Mouse (Mus musculus): ENCODE measurements at regions not wholly inside any gene's neighbourhood (a gene's known extent, or its start where the extent isn't known, plus 50 kb on each side); places are given as distances from the start of the nearest gene placed in this dataset.

DNA sequence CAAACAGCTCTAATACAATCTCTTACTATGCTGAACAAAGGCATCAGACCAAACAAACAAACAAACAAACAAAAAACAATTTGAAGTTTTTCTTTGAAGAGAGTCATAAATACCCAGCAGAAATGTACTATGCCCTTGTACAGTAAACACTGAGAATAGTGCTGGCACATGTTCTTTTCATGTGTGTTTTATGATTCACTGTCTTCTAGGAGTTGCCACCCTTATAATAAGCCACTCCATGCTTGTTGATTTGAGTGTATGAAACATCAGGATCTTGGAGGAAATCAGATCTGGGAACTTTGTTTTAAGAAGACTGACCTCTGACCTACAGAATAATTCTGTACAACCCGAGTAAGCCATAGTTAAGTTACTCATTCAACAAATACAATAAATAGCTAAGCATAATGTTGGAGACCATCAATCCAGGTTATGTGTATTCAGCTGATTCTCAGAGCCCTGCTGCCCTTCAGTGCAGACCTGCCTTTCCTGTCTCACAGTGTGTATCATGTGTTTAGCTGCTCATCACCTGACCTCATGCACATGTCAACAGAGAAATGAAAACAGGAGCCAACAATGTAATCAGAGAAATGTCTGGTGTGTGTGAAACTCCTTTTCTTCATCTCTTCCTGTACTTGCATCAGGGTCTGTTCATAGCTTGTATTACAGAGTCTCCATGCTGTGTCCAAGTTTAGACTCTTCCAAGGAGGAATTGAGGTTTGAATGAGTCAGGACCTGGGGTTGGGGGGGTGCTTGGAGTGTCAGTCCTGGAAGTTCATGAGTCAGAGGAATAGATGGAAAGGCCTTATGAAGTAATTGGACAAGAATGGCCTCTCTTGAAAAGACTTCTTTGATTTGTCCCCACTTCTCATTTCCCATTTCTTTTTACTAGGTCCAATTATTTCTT, 596.8 kb upstream of the Camk1g start:
- Histone ChIP-seq H3K27me3 (ENCODE audit: low read depth, poor library complexity, severe bottlenecking) (no peaks in the 10 kb centered on the region), H3K9me3 (replicated peaks) (no peaks in the 10 kb centered on the region), H3K27ac (replicated peaks) (no peak overlapping the region), H3K36me3 (no peaks in the 10 kb centered on the region), H3K4me3 (no peak overlapping the region), H3K4me1 (no peaks in the 10 kb centered on the region)
- WGBS: 74% methylated on average over 1 of the region's 1 CpGs
- no peak for DNase-seq (ENCODE audit: low spot score)

DNA sequence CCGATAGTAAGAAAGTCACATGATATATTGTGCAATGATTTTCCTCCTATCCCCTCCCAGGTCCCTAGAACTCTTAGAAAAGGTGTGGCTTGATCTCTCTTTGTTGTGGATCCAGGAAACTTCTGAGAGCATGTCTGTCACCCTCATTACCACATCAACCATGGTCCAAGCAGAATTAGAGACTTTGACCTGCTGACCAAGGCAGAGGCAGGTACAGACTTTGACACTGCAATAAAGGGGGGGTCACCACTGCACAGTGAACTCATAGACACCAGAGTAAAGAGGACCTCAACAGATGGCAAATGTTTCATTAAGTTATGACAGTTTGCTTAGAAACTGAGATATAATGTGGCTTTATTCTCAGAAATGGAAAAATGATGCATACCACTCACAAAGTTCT, 595.2 kb upstream of the Camk1g start:
- no peaks in the 10 kb centered on the region for H3K9me3 ChIP-seq (replicated peaks)
- no peak overlapping the region for H3K27ac ChIP-seq (replicated peaks)
- H3K36me3 ChIP-seq: no peaks in the 10 kb centered on the region
- no peaks in the 10 kb centered on the region for H3K27me3 ChIP-seq (ENCODE audit: low read depth, poor library complexity, severe bottlenecking)
- no peak overlapping the region for H3K4me3 ChIP-seq
- 94% methylated on average over 1 of the region's 1 CpGs for WGBS
- H3K4me1 ChIP-seq: no peaks in the 10 kb centered on the region
- no peak for DNase-seq (ENCODE audit: low spot score)

DNA sequence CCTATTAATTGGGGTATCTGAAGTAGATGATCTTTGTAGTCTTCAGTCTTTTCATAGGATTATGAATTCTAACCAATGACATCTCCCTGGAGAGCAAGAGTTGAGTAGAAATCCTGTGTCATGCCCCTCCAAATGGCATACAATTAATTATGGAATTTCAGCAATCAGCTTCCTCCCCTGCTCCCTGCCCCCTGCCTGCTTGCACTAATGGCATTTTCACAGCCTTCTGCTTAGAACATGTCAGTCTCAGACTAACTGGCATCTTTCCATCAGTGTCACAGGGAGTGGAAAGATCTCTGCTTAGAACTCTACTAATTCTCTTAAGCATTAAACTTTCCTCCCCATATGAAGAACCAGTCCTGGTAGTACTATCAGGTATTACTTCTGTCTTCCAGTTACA, 581.8 kb upstream of the Camk1g start:
- Histone ChIP-seq H3K4me1 (no peaks in the 10 kb centered on the region), H3K36me3 (no peaks in the 10 kb centered on the region), H3K9me3 (replicated peaks) (no peaks in the 10 kb centered on the region), H3K27ac (replicated peaks) (no peak overlapping the region), H3K27me3 (ENCODE audit: low read depth, poor library complexity, severe bottlenecking) (no peaks in the 10 kb centered on the region), H3K4me3 (no peak overlapping the region)
- no peak for DNase-seq (ENCODE audit: low spot score)

DNA sequence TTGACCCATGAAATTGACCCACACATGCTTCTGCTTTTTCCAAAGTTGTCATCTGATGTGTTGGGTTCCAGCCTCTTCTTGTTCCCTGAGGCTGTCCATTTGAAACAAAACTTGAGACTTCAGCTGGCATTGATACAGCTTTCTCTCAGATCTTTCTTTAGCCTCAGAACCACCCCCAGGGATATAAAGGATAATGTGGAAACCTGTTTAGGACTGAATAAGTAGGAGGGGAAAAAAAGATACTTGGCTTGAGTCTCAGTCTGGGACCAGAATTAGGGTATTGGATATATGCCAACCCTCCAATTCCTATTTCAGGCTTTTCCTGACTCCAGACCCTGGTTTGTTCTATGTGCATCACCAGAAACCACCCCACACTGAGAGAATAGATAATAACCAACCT, 579.7 kb upstream of the Camk1g start:
- Histone ChIP-seq H3K9me3 (replicated peaks) (no peaks in the 10 kb centered on the region), H3K4me1 (no peaks in the 10 kb centered on the region), H3K4me3 (no peak overlapping the region), H3K36me3 (no peaks in the 10 kb centered on the region), H3K27me3 (ENCODE audit: low read depth, poor library complexity, severe bottlenecking) (no peaks in the 10 kb centered on the region), H3K27ac (replicated peaks) (no peak overlapping the region)
- no peak for DNase-seq (ENCODE audit: low spot score)

DNA sequence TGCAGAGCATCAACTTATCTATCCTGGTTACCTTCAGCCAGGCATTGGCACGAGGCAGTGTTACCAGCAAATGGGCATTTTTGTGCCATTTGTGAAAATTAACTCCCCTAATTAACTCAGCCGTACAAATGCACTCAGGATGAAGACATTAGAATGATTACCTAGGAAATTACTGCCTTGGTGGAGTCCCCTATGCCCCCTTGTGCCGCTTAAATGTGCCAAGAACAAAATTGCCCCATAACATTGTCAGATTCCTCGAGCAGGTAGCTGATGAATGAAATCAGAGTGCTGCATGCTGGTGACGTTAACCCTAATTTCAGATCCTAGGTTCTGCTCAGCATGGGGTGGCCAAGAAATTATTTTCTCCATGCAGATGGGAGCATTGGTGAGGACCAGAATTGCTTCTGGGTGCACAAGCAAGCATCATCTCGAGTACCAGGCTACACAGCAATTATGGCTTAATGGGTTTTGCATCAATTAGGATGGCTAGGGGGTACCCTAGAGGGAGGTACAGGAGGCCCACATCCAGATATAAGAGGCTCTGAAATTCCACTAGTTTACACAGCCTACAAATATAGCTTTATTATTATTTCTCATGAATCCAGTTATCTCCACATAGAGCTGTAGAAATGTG, 577.0 kb upstream of the Camk1g start:
- no peak overlapping the region for H3K27ac ChIP-seq (replicated peaks)
- no peak overlapping the region for H3K4me3 ChIP-seq
- no peaks in the 10 kb centered on the region for H3K27me3 ChIP-seq (ENCODE audit: low read depth, poor library complexity, severe bottlenecking)
- no peaks in the 10 kb centered on the region for H3K4me1 ChIP-seq
- no peak for DNase-seq (ENCODE audit: low spot score)
- 82% methylated on average over 6 of the region's 6 CpGs for WGBS
- no peaks in the 10 kb centered on the region for H3K36me3 ChIP-seq
- H3K9me3 ChIP-seq (replicated peaks): no peaks in the 10 kb centered on the region

DNA sequence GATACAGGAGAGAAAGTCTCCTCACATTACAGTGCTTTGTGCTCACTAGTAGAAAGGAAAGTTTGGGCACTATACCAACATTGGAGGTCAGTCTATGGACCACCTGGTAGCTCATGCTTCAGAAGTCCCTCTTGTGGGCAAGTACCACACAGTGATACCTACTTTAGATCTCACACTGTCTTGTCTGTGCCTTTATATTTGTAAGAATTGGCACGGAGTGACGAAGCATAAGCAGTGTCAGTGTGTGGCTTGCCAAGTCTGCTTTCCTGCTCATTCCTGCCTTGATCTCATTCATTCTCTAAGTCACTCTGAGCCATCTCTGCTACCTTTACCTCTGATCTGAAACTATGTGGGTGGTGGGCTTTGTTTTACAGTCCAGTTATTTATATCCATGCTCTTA, 565.9 kb upstream of the Camk1g start:
- peaks cover 10% of the 10 kb centered on the region for H3K4me1 ChIP-seq
- no peak overlapping the region for H3K4me3 ChIP-seq
- DNase-seq (ENCODE audit: low spot score): no peak
- no peak overlapping the region for H3K27ac ChIP-seq (replicated peaks)
- H3K36me3 ChIP-seq: no peaks in the 10 kb centered on the region
- no peaks in the 10 kb centered on the region for H3K9me3 ChIP-seq (replicated peaks)
- H3K27me3 ChIP-seq (ENCODE audit: low read depth, poor library complexity, severe bottlenecking): no peaks in the 10 kb centered on the region
- WGBS: 86% methylated on average over 2 of the region's 2 CpGs

DNA sequence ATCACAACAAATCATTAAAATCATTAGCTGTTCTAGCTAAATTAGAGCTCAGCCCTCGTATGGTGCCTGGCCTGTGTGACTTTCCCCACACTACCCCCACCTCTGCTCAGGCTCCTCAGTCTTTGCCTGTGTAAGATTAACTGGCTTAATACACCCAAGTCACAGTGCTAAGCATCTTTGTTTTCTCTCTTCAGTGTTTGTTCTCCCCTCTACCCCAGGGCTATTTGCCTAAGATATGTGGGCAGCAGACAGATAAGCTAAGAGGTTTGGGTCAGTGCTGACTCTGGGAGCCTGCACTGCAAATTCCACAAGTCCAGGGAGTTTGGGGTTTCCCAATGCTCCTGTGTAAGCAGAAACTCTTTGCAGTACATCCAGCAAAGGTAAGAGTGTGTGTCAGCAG, 564.2 kb upstream of the Camk1g start:
- Histone ChIP-seq H3K4me3 (no peak overlapping the region), H3K36me3 (no peaks in the 10 kb centered on the region), H3K27me3 (ENCODE audit: low read depth, poor library complexity, severe bottlenecking) (no peaks in the 10 kb centered on the region), H3K9me3 (replicated peaks) (no peaks in the 10 kb centered on the region), H3K4me1 (peaks cover 10% of the 10 kb centered on the region), H3K27ac (replicated peaks) (no peak overlapping the region)
- no peak for DNase-seq (ENCODE audit: low spot score)
- 25% methylated on average over 1 of the region's 1 CpGs for WGBS

DNA sequence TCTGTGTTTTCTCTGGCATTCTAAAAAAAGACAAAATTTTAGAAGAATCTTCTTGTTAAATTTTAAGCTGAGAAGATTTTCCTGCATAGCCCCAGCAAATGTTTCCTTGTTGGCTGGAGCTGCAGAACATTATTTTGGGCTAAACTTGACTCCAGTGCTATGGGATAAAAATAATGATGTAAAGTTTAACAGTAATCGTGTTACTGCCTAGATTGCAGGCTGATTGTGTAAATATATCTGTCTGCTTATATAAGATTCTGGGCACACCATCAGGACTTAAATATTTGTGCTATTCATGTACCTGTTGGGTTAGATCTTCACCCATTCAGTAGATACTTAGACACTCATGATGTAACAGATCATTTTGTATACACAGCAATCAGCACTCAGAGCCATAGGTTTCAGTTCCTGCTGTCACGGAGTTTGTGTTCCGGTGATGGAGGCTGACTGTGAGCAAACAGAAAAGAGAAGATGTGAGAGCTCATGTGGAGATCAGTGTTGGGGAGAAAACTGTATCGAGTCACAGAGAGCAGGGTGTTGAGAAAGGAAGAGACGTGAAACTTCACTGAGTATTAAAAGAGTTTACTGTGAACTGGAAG, 561.1 kb upstream of the Camk1g start:
- Histone ChIP-seq H3K4me1 (peaks cover 10% of the 10 kb centered on the region), H3K27ac (replicated peaks) (no peak overlapping the region), H3K27me3 (ENCODE audit: low read depth, poor library complexity, severe bottlenecking) (no peaks in the 10 kb centered on the region), H3K4me3 (no peak overlapping the region), H3K36me3 (no peaks in the 10 kb centered on the region), H3K9me3 (replicated peaks) (no peaks in the 10 kb centered on the region)
- no peak for DNase-seq (ENCODE audit: low spot score)
- whole genome bisulfite sequencing: 88% methylated on average over 5 of the region's 5 CpGs

DNA sequence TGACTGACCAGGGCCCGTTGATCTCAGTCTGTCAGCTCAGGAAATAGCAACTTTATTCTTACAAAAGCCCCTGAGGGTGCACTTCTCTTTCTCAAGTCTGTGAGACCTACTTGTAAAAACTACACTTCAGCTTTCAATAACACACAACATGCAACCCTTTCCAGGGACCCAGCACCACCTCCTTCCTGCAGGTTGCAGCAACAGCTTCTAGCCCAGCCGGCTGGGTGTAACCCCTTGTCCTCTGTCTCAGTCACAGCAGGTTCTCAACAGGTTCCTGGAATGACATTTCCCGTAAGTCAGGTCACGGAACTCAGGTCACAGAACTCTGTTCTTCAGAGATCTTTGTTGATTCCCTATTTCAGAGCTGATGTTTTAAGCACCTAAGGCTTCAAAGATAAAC, 558.5 kb upstream of the Camk1g start:
- no peaks in the 10 kb centered on the region for H3K36me3 ChIP-seq
- no peaks in the 10 kb centered on the region for H3K4me1 ChIP-seq
- no peak overlapping the region for H3K4me3 ChIP-seq
- H3K9me3 ChIP-seq (replicated peaks): no peaks in the 10 kb centered on the region
- no peak for DNase-seq (ENCODE audit: low spot score)
- WGBS: 76% methylated on average over 4 of the region's 4 CpGs
- H3K27ac ChIP-seq (replicated peaks): no peak overlapping the region
- H3K27me3 ChIP-seq (ENCODE audit: low read depth, poor library complexity, severe bottlenecking): no peaks in the 10 kb centered on the region

DNA sequence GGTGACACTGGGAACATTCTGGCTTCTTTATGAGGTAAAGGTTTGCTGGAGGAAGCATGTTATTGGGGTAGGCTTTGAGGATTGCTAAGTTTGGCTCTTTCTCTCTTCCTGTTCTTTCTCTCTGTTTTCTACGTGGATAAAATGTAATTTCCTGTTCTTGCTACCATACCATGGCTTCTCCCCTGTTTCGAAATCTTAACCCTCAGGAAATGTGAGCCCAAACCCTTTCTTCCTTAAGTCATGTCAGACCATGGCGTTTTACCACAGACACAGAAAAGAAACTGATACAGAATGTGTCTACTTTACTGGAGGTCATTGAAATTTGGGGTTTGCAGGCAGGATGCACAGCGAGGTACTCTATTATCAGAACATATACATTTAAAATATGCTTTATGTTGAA, 552.7 kb upstream of the Camk1g start:
- H3K27ac ChIP-seq (replicated peaks): no peak overlapping the region
- H3K4me1 ChIP-seq: no peaks in the 10 kb centered on the region
- no peak for DNase-seq (ENCODE audit: low spot score)
- 86% methylated on average over 4 of the region's 4 CpGs for WGBS
- H3K9me3 ChIP-seq (replicated peaks): no peaks in the 10 kb centered on the region
- no peaks in the 10 kb centered on the region for H3K36me3 ChIP-seq
- no peak overlapping the region for H3K4me3 ChIP-seq
- no peaks in the 10 kb centered on the region for H3K27me3 ChIP-seq (ENCODE audit: low read depth, poor library complexity, severe bottlenecking)

DNA sequence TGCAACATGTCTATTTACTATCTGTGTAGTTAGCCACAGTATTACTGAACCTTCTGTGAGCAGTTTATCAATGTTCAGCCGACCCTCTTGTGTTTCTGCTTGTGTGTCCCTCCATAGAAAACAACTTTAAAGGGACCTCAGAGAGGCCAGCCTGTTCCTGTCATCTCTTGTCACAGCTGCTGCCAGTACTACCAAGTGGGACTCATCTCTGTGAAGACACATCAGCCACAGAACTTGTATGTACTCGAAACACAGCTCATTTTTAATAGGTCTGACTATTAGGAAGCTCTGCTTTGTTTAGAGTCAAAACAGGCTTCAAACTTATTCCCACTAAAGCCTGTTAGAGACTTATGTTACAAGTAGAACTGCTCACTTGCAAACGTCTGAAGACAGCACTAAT, 549.1 kb upstream of the Camk1g start:
- H3K27me3 ChIP-seq (ENCODE audit: low read depth, poor library complexity, severe bottlenecking): no peaks in the 10 kb centered on the region
- DNase-seq (ENCODE audit: low spot score): no peak
- 70% methylated on average over 3 of the region's 3 CpGs for WGBS
- no peaks in the 10 kb centered on the region for H3K36me3 ChIP-seq
- no peaks in the 10 kb centered on the region for H3K9me3 ChIP-seq (replicated peaks)
- no peaks in the 10 kb centered on the region for H3K4me1 ChIP-seq
- no peak overlapping the region for H3K27ac ChIP-seq (replicated peaks)
- no peak overlapping the region for H3K4me3 ChIP-seq

DNA sequence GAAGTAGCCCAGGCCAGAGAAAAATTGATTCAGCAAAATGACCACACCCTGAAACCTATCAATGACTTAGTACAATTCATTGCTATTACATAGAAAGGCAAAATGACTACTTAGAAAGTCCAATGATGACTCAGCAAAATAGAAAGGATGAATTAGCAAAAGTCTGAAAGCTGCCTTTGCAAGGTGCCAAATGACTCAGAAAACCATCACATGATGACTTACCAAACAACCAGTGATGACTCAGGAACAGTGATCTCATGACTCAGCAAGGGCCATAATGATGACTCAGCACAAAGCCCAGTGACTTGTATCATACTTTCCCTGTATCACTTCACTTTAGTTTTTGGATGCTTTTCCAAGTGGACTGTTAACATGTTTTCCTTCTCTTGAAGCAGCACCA, 535.6 kb upstream of the Camk1g start:
- H3K27ac ChIP-seq (replicated peaks): no peak overlapping the region
- no peaks in the 10 kb centered on the region for H3K9me3 ChIP-seq (replicated peaks)
- no peaks in the 10 kb centered on the region for H3K4me1 ChIP-seq
- H3K36me3 ChIP-seq: no peaks in the 10 kb centered on the region
- DNase-seq (ENCODE audit: low spot score): no peak
- H3K4me3 ChIP-seq: no peak overlapping the region
- no peaks in the 10 kb centered on the region for H3K27me3 ChIP-seq (ENCODE audit: low read depth, poor library complexity, severe bottlenecking)

DNA sequence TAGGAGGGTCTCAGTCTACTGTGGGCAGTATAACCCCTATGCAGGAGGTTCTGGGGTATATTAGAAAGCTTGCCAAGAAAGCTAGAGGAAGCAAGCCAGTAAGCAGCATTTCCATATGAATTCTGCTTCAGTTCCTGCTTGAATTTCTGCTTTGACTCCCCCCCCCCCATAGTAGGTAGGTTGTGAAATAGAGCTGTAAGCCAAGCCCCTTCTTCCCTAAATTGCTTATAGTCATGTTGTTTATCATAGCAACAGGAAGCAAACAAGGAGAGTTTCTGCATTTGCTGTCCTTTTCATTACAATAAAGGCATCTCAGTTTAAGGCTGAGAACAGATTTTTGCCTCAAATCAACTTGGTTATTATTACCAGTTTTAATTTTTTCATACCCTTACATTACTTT, 524.0 kb upstream of the Camk1g start:
- Histone ChIP-seq H3K4me3 (no peak overlapping the region), H3K27ac (replicated peaks) (no peak overlapping the region)
- no peak for DNase-seq (ENCODE audit: low spot score)

More for the DNA sequence above, 524.0 kb upstream of the Camk1g start:
- no peaks in the 10 kb centered on the region for H3K36me3 ChIP-seq
- no peaks in the 10 kb centered on the region for H3K9me3 ChIP-seq (replicated peaks)
- peaks cover 11% of the 10 kb centered on the region for H3K4me1 ChIP-seq
- H3K27me3 ChIP-seq (ENCODE audit: low read depth, poor library complexity, severe bottlenecking): no peaks in the 10 kb centered on the region

Measured in midbrain, embryonic 10.5 days (tissue).